Mouse (Mus musculus) testis, adult 2 months (tissue): Measurements from ENCODE around the gene A730049H05Rik. TPM values are rescaled to one million over a fixed set of nuclear protein-coding genes. Genes with fewer than 3 reads are reported as not detected.

Experiments
- H3K27ac ChIP-seq: fragments of 200-500 bp; 2 replicates; pipeline ENCODE4 v1.5.1; 2012; ENCODE audit warnings: low read depth, low read length; ENCODE audit not compliant: control insufficient read depth, insufficient read depth
- H3K27me3 ChIP-seq: fragments of 200-500 bp; 2 replicates; pipeline ENCODE4 v1.6.1; 2012; ENCODE audit warnings: mild to moderate bottlenecking, low read length, moderate library complexity; ENCODE audit not compliant: control insufficient read depth, insufficient read depth
- H3K36me3 ChIP-seq: fragments of 200-500 bp; 2 replicates; pipeline ENCODE4 v1.6.1; 2012; ENCODE audit warnings: mild to moderate bottlenecking, low read length; ENCODE audit not compliant: control insufficient read depth, insufficient read depth
- H3K4me1 ChIP-seq: fragments of 200-500 bp; 2 replicates; pipeline ENCODE4 v1.6.1; 2012; ENCODE audit warnings: low read length; ENCODE audit not compliant: control insufficient read depth, insufficient read depth
- H3K4me3 ChIP-seq: fragments of 200-500 bp; 2 replicates; pipeline ENCODE4 v1.5.1; 2012; ENCODE audit warnings: low read depth, mild to moderate bottlenecking, low read length, moderate library complexity, mixed read lengths; ENCODE audit not compliant: control insufficient read depth
- CTCF ChIP-seq: fragments of 200-500 bp; IDR thresholded peaks from 2 replicates; pipeline ENCODE4 v1.5.1; 2012; ENCODE audit warnings: low read depth, mild to moderate bottlenecking, inconsistent platforms, low read length, moderate library complexity; ENCODE audit not compliant: control insufficient read depth, insufficient read depth, insufficient replicate concordance
- POLR2A ChIP-seq: fragments of 200-500 bp; IDR thresholded peaks from 2 replicates; pipeline ENCODE4 v1.6.1; 2012; ENCODE audit warnings: low read depth, mild to moderate bottlenecking, inconsistent platforms, low read length, moderate library complexity; ENCODE audit not compliant: control insufficient read depth
- polyA plus RNA-seq: library from polyadenylated mRNA; depleted of rRNA; stranded (reverse); fragments of >200 nt; gene quantifications from 2 replicates; pipeline ENCODE4 v1.2.3, GENCODE M21; 2012; rRNA removed

The A730049H05Rik gene
- polyA plus RNA-seq, 1 experiment: not detected

- Histone ChIP-seq H3K4me3 (no peak overlapping the region), H3K27me3 (no peaks in the 10 kb centered on the region)
Observed at GRCm38 (mm10) chr6:92882446-92882845, 66.2 kb downstream of the A730049H05Rik start.

GRCm38 (mm10) chr6:92883131-92883900 is 67.0 kb downstream of the A730049H05Rik start:
- no peak for TF ChIP-seq POLR2A
- TF ChIP-seq CTCF: no peak
- Histone ChIP-seq H3K4me3 (no peak overlapping the region), H3K27ac (no peak overlapping the region), H3K4me1 (no peaks in the 10 kb centered on the region; the same call in 1 of the 2 replicates), H3K27me3 (no peaks in the 10 kb centered on the region), H3K36me3 (no peaks in the 10 kb centered on the region)

More at GRCm38 (mm10) chr6:92882446-92882845, 66.2 kb downstream of the A730049H05Rik start:
- no peaks in the 10 kb centered on the region for H3K36me3 ChIP-seq
- TF ChIP-seq POLR2A: no peak
- no peak overlapping the region for H3K27ac ChIP-seq
- H3K4me1 ChIP-seq: no peaks in the 10 kb centered on the region; the same call in 1 of the 2 replicates

- TF ChIP-seq POLR2A (no peak), CTCF (no peak)
- Histone ChIP-seq H3K27ac (no peak overlapping the region), H3K4me3 (no peak overlapping the region), H3K36me3 (no peaks in the 10 kb centered on the region), H3K4me1 (no peaks in the 10 kb centered on the region), H3K27me3 (no peaks in the 10 kb centered on the region)
Observed at GRCm38 (mm10) chr6:92891535-92891934, 75.3 kb downstream of the A730049H05Rik start.

Other genes starting within 250 kb of the A730049H05Rik start
- 1.4 and 1.5 TPM in 2 replicates for gene Prickle2, start 110.3 kb upstream of the A730049H05Rik start, polyA plus RNA-seq
- not detected in 2 replicates for gene Gm15737, start 52.9 kb downstream of the A730049H05Rik start, polyA plus RNA-seq
- 1.3 TPM in 2 replicates for gene Adamts9, start 127.0 kb downstream of the A730049H05Rik start, polyA plus RNA-seq